Mouse (Mus musculus) heart, embryonic 15.5 days (tissue): Measurements from ENCODE around the gene Kif5a. TPM values are rescaled to one million over a fixed set of nuclear protein-coding genes. Genes with fewer than 3 reads are reported as not detected.
A peak's percentile ranks its signal among the peaks of the same experiment; 100 is the strongest.

ENCODE experiments used
- ATAC-seq: fragments of 200-750 bp; cut with Nextera tagmentation; replicated peaks from 2 replicates; pipeline ENCODE4 v1.8.0; 2017; ENCODE audit warnings: low read depth, moderate TSS enrichment; ENCODE audit not compliant: insufficient number of reproducible peaks, insufficient read depth, low FRiP score
- H3K27ac ChIP-seq: fragments of 300-500 bp; sonication (generic); 2 replicates; pipeline ENCODE4 v1.5.1; 2015; ENCODE audit warnings: mild to moderate bottlenecking, inconsistent platforms
- H3K27me3 ChIP-seq: fragments of 300-500 bp; sonication (generic); 2 replicates; pipeline ENCODE4 v1.6.1; 2015; ENCODE audit warnings: inconsistent platforms
- H3K36me3 ChIP-seq: fragments of 300-500 bp; sonication (generic); 2 replicates; pipeline ENCODE4 v1.6.1; 2015; ENCODE audit warnings: mild to moderate bottlenecking, inconsistent platforms
- H3K4me1 ChIP-seq: fragments of 300-500 bp; sonication (generic); replicated peaks from 2 replicates; pipeline ENCODE4 v1.6.1; 2015; ENCODE audit warnings: inconsistent platforms
- H3K4me2 ChIP-seq: fragments of 300-500 bp; sonication (generic); 2 replicates; pipeline ENCODE4 v1.6.1; 2015; ENCODE audit warnings: inconsistent platforms, mild to moderate bottlenecking, moderate library complexity
- H3K4me3 ChIP-seq: fragments of 300-500 bp; sonication (generic); 2 replicates; pipeline ENCODE4 v1.5.1; 2015; ENCODE audit warnings: mild to moderate bottlenecking, inconsistent platforms
- H3K9ac ChIP-seq: fragments of 300-500 bp; sonication (generic); 2 replicates; pipeline ENCODE4 v1.6.1; 2015; ENCODE audit warnings: mild to moderate bottlenecking, inconsistent platforms
- H3K9me3 ChIP-seq: fragments of 300-500 bp; sonication (generic); replicated peaks from 2 replicates; pipeline ENCODE4 v1.6.1; 2016; ENCODE audit warnings: inconsistent platforms
- WGBS: fragments of 180-500 bp; shearing (Covaris S2); methylation state at CpG from one replicate; pipeline ENCODE4 v1.1.7; 2015; ENCODE audit warnings: mixed read lengths; 5-methylcytosine and 5-hydroxymethylcytosine counted together
- polyA plus RNA-seq: library from polyadenylated mRNA; unstranded; fragments of >200 nt; fragmentation: Nextera tagmentation; extraction: Ambion mirVana; gene quantifications from 2 replicates; pipeline ENCODE4 v1.2.1, GENCODE M21; 2015

Gene Kif5a
- polyA plus RNA-seq, 1 experiment from 2014 or later = 0.35 TPM

- no peak overlapping the region for H3K9ac ChIP-seq
- no peak for ATAC-seq
- H3K4me1 ChIP-seq = no peaks in the 10 kb centered on the region; the same call in 1 of the 2 replicates
- H3K27me3 ChIP-seq = no peaks in the 10 kb centered on the region
- H3K27ac ChIP-seq = no peak overlapping the region
- no peak overlapping the region for H3K4me2 ChIP-seq
- peaks cover 63% of the 10 kb centered on the region for H3K36me3 ChIP-seq
- H3K4me3 ChIP-seq = no peak overlapping the region
- no peaks in the 10 kb centered on the region for H3K9me3 ChIP-seq
- WGBS = 89% methylated on average over 11 of the region's 11 CpGs
Observed at GRCm38 (mm10) chr10:127274261-127275022, 11.3 kb upstream of the Kif5a start.

GRCm38 (mm10) chr10:127272371-127272770 is 9.2 kb upstream of the Kif5a start:
- H3K36me3 ChIP-seq = peaks cover 45% of the 10 kb centered on the region
- H3K27me3 ChIP-seq = no peaks in the 10 kb centered on the region
- H3K9me3 ChIP-seq = no peaks in the 10 kb centered on the region
- H3K27ac ChIP-seq = no peak overlapping the region
- no peak overlapping the region for H3K4me2 ChIP-seq
- no peak for ATAC-seq
- WGBS = 89% methylated on average over 5 of the region's 5 CpGs
- no peak overlapping the region for H3K4me3 ChIP-seq
- H3K9ac ChIP-seq = no peak overlapping the region
- peaks cover 14% of the 10 kb centered on the region for H3K4me1 ChIP-seq

GRCm38 (mm10) chr10:127269884-127270283 is 6.7 kb upstream of the Kif5a start:
- Histone ChIP-seq H3K4me2 (no peak overlapping the region), H3K9me3 (no peaks in the 10 kb centered on the region), H3K9ac (no peak overlapping the region), H3K4me3 (no peak overlapping the region), H3K4me1 (peaks cover 20% of the 10 kb centered on the region), H3K27ac (no peak overlapping the region), H3K36me3 (peaks cover 21% of the 10 kb centered on the region; the same call in 1 of the 2 replicates), H3K27me3 (peaks cover 3% of the 10 kb centered on the region; the same call in 1 of the 2 replicates)
- ATAC-seq = no peak
- 75% methylated on average over 4 of the region's 4 CpGs for WGBS

- 79% methylated on average over 12 of the region's 12 CpGs for WGBS
- H3K4me1 ChIP-seq = peaks cover 20% of the 10 kb centered on the region
- no peak overlapping the region for H3K4me2 ChIP-seq
- peaks cover 12% of the 10 kb centered on the region for H3K27me3 ChIP-seq
- H3K9ac ChIP-seq = no peak overlapping the region
- no peak for ATAC-seq
- H3K4me3 ChIP-seq = no peak overlapping the region
- no peaks in the 10 kb centered on the region for H3K9me3 ChIP-seq
- H3K27ac ChIP-seq = peak overlapping the region; percentile 7; the same call in 1 of the 2 replicates
- peaks cover 15% of the 10 kb centered on the region; the same call in 1 of the 2 replicates for H3K36me3 ChIP-seq
Observed at GRCm38 (mm10) chr10:127269036-127269435, 5.9 kb upstream of the Kif5a start.

GRCm38 (mm10) chr10:127268401-127268800 is 5.3 kb upstream of the Kif5a start:
- Histone ChIP-seq H3K9ac (no peak overlapping the region), H3K36me3 (peaks cover 15% of the 10 kb centered on the region; the same call in 1 of the 2 replicates), H3K4me1 (peaks cover 20% of the 10 kb centered on the region), H3K27ac (peak overlapping the region; percentile 7), H3K4me3 (no peak overlapping the region), H3K9me3 (no peaks in the 10 kb centered on the region), H3K27me3 (peaks cover 17% of the 10 kb centered on the region), H3K4me2 (no peak overlapping the region)
- 43% methylated on average over 5 of the region's 5 CpGs for WGBS
- ATAC-seq = no peak

GRCm38 (mm10) chr10:127267318-127267717 is 4.2 kb upstream of the Kif5a start:
- Histone ChIP-seq H3K9ac (peak overlapping the region; percentile 100), H3K27ac (no peak overlapping the region), H3K27me3 (peaks cover 28% of the 10 kb centered on the region), H3K4me2 (peak overlapping the region; percentile 85), H3K9me3 (no peaks in the 10 kb centered on the region), H3K4me1 (peaks cover 28% of the 10 kb centered on the region), H3K4me3 (peak overlapping the region; percentile 99), H3K36me3 (peaks cover 10% of the 10 kb centered on the region; the same call in 1 of the 2 replicates)
- no peak for ATAC-seq
- whole genome bisulfite sequencing = 63% methylated on average over 5 of the region's 5 CpGs

- Histone ChIP-seq H3K4me2 (peak within 1 kb of the TSS; percentile 85), H3K27ac (peak within 1 kb of the TSS; percentile 93), H3K27me3 (peaks cover 37% of the 10 kb centered on the region), H3K9me3 (no peaks in the 10 kb centered on the region), H3K4me1 (peaks cover 28% of the 10 kb centered on the region), H3K4me3 (peak within 1 kb of the TSS; percentile 99), H3K36me3 (peaks cover 3% of the 10 kb centered on the region; the same call in 1 of the 2 replicates), H3K9ac (peak within 1 kb of the TSS; percentile 100)
- under 1% methylated on average over 70 of the region's 70 CpGs for WGBS
- peak; percentile 98 for ATAC-seq
Observed at GRCm38 (mm10) chr10:127266112-127267091, 3.3 kb upstream of the Kif5a start, which contains the start of gene Dctn2. Gene Dctn2, plus strand, starts transcription at chr10:127266368.

GRCm38 (mm10) chr10:127265727-127266111 is 2.6 kb upstream of the Kif5a start:
- WGBS = 30% methylated on average over 4 of the region's 4 CpGs
- Histone ChIP-seq H3K27me3 (peaks cover 44% of the 10 kb centered on the region), H3K36me3 (peaks cover 3% of the 10 kb centered on the region; the same call in 1 of the 2 replicates), H3K9ac (no peak overlapping the region), H3K9me3 (no peaks in the 10 kb centered on the region), H3K27ac (no peak overlapping the region), H3K4me3 (peak overlapping the region; percentile 99), H3K4me1 (peaks cover 28% of the 10 kb centered on the region), H3K4me2 (peak overlapping the region; percentile 85)
- ATAC-seq = no peak

GRCm38 (mm10) chr10:127264971-127265370 is 1.8 kb upstream of the Kif5a start:
- 74% methylated on average over 4 of the region's 4 CpGs for WGBS

GRCm38 (mm10) chr10:127264336-127264735 is 1.2 kb upstream of the Kif5a start:
- ATAC-seq = no peak
- no peak overlapping the region for H3K9ac ChIP-seq
- no peak overlapping the region for H3K4me3 ChIP-seq
- no peaks in the 10 kb centered on the region for H3K36me3 ChIP-seq
- no peak overlapping the region for H3K4me2 ChIP-seq
- H3K27ac ChIP-seq = no peak overlapping the region
- 74% methylated on average over 8 of the region's 8 CpGs for WGBS
- H3K27me3 ChIP-seq = peaks cover 46% of the 10 kb centered on the region
- no peaks in the 10 kb centered on the region for H3K9me3 ChIP-seq
- peaks cover 28% of the 10 kb centered on the region for H3K4me1 ChIP-seq

More at GRCm38 (mm10) chr10:127264971-127265370, 1.8 kb upstream of the Kif5a start:
- H3K27me3 ChIP-seq = peaks cover 46% of the 10 kb centered on the region
- no peak overlapping the region for H3K9ac ChIP-seq
- no peak overlapping the region for H3K4me3 ChIP-seq
- peaks cover 1% of the 10 kb centered on the region; the same call in 1 of the 2 replicates for H3K36me3 ChIP-seq
- H3K27ac ChIP-seq = no peak overlapping the region
- no peak overlapping the region for H3K4me2 ChIP-seq
- H3K4me1 ChIP-seq = peaks cover 28% of the 10 kb centered on the region
- ATAC-seq = no peak
- no peaks in the 10 kb centered on the region for H3K9me3 ChIP-seq

- Histone ChIP-seq H3K36me3 (no peaks in the 10 kb centered on the region), H3K27ac (no peak overlapping the region), H3K9me3 (no peaks in the 10 kb centered on the region), H3K4me3 (no peak overlapping the region; the same call in 1 of the 2 replicates), H3K27me3 (peaks cover 46% of the 10 kb centered on the region), H3K4me2 (no peak overlapping the region; the same call in 1 of the 2 replicates), H3K4me1 (peaks cover 22% of the 10 kb centered on the region), H3K9ac (no peak overlapping the region)
- ATAC-seq = no peak
- 63% methylated on average over 3 of the region's 3 CpGs for WGBS
Observed at GRCm38 (mm10) chr10:127263631-127264030, 483 bp upstream of the Kif5a start.
